Mouse (Mus musculus): Measurements from ENCODE around the gene Slc6a16. TPM values are rescaled to one million over a fixed set of nuclear protein-coding genes. Genes with fewer than 3 reads are reported as not detected.

Slc6a16 gene
- polyA plus RNA-seq, 1 experiment from 2014 or later = not detected

DNA sequence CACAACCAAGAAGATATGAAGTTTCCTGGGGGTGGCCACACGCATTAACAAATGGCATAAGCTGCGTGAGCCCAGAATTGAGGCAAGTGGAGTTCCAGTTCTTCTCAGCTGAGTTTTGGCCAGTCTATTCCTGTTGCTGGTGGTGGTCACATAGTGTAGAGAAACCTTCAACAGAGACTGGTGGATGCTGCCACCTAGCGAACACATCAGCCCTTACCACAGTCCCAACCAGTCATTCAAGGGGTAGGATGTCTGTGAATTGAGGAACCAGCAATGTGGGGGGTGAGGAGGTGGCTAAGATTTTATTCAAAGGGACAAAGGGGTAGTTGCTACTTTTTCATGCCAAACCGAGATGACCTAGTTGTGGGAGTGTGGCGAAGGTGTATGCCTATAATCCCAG lies 58.9 kb downstream of the Slc6a16 start:
- peak; percentile 91 for ATAC-seq

DNA sequence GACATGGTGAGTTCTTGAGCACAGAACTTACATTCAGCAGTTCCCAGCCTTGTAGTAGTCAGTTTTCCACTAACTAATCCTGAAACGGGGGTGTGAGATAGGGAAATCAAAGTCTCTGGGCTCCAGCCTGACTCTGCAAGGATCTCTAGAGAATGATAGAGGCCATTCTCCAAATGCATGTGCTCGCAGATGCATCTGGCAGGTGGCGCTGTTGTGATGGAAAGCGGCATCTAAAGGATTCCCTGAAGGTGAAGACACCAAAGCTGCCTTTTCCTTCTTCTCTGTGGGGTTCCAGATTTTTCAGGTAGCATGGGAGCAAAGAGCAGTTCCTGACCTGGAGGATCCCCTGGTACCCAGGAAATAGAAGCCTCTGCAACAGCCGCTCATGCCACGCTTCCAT lies 59.4 kb downstream of the Slc6a16 start:
- no peak overlapping the region for H3K9ac ChIP-seq (replicated peaks; ENCODE audit: low read depth)
- H3K36me3 ChIP-seq (ENCODE audit: insufficient read depth, low read length) = no peaks in the 10 kb centered on the region
- no peak overlapping the region for H3K4me2 ChIP-seq (replicated peaks; ENCODE audit: low read depth, low read length)
- peak; percentile 52 for ATAC-seq
- peak; percentile 58 for DNase-seq (ENCODE audit: low spot score)
- H3K27ac ChIP-seq (ENCODE audit: low read length) = no peak overlapping the region
- H3K4me3 ChIP-seq (ENCODE audit: low read depth, low read length) = no peak overlapping the region
- no peaks in the 10 kb centered on the region for H3K9me3 ChIP-seq (ENCODE audit: low read length)
- TF ChIP-seq EP300 (IDR thresholded peaks at IDR 0.05) (no peak), CTCF (IDR thresholded peaks at IDR 0.05) (peak; percentile 81)
- no peaks in the 10 kb centered on the region for H3K4me1 ChIP-seq (ENCODE audit: insufficient read depth, low read depth, low read length)
- 8% methylated on average over 6 of the region's 6 CpGs for WGBS
- H3K27me3 ChIP-seq (replicated peaks; ENCODE audit: insufficient read depth, low read length) = no peaks in the 10 kb centered on the region

More for the DNA sequence above, 58.9 kb downstream of the Slc6a16 start:
- Histone ChIP-seq H3K9ac (replicated peaks; ENCODE audit: low read depth) (no peak overlapping the region), H3K36me3 (ENCODE audit: insufficient read depth, low read length) (no peaks in the 10 kb centered on the region), H3K4me2 (replicated peaks; ENCODE audit: low read depth, low read length) (no peak overlapping the region), H3K4me3 (ENCODE audit: low read depth, low read length) (no peak overlapping the region), H3K9me3 (ENCODE audit: low read length) (no peaks in the 10 kb centered on the region), H3K27me3 (replicated peaks; ENCODE audit: insufficient read depth, low read length) (no peaks in the 10 kb centered on the region), H3K27ac (ENCODE audit: low read length) (no peak overlapping the region), H3K4me1 (ENCODE audit: insufficient read depth, low read depth, low read length) (no peaks in the 10 kb centered on the region)
- TF ChIP-seq EP300 (IDR thresholded peaks at IDR 0.05) (no peak), CTCF (IDR thresholded peaks at IDR 0.05) (peak; percentile 87)
- 8% methylated on average over 5 of the region's 5 CpGs for WGBS
- DNase-seq (ENCODE audit: low spot score) = peak; percentile 81

DNA sequence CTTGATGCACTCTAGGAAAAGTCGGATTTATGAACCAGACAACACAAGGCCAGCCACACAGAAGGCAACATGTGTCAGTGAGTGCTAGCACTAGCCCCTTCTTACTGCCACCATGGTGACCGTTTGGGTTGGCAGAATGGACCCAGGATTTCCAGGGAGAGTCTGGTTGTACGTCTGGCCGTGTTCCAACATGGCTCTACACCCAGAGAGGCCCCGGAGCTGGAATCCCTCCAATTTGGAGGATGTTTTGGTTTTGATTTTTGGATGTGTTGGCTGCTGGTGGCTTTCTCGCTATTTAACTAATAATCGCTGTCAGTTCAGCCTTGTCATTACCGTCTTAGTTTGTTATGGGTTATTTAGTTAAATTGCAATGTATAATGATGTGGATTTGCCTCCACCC lies 61.7 kb downstream of the Slc6a16 start:
- Histone ChIP-seq H3K4me3 (ENCODE audit: low read depth, low read length) (no peak overlapping the region), H3K27me3 (replicated peaks; ENCODE audit: insufficient read depth, low read length) (no peaks in the 10 kb centered on the region), H3K36me3 (ENCODE audit: insufficient read depth, low read length) (no peaks in the 10 kb centered on the region), H3K9ac (replicated peaks; ENCODE audit: low read depth) (no peak overlapping the region), H3K4me2 (replicated peaks; ENCODE audit: low read depth, low read length) (no peak overlapping the region), H3K4me1 (ENCODE audit: insufficient read depth, low read depth, low read length) (no peaks in the 10 kb centered on the region), H3K9me3 (ENCODE audit: low read length) (no peaks in the 10 kb centered on the region), H3K27ac (ENCODE audit: low read length) (no peak overlapping the region)
- no peak for ATAC-seq
- no peak for TF ChIP-seq EP300 (IDR thresholded peaks at IDR 0.05)
- DNase-seq (ENCODE audit: low spot score) = no peak
- 52% methylated on average over 8 of the region's 8 CpGs for WGBS

DNA sequence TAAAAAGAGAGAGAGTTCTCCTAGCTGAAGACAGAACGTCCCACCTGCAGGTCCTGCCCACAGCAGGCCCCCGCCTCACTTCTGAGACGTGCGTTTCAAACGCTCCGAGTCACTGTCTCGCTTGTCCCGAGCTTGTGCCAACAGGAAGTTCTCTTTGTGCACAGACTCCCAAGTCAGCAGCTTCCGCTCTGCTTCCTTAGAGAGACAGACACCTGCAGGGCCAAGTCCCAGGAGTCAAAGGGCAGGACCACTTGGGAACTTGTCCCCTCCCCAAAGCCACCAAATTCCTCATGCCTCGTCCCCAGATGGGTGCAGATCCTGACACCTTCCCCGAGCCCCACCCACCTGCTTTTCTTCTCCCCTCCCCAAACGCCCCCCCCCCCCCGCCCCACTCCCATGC lies 64.0 kb downstream of the Slc6a16 start:
- peak; percentile 8; the same call in 1 of the 2 replicates for ATAC-seq
- Histone ChIP-seq H3K27me3 (replicated peaks; ENCODE audit: insufficient read depth, low read length) (no peaks in the 10 kb centered on the region), H3K4me2 (replicated peaks; ENCODE audit: low read depth, low read length) (0 out of 2 replicates have a peak overlapping the region, but pooled peaks have one; percentile 32), H3K9ac (replicated peaks; ENCODE audit: low read depth) (no peak overlapping the region), H3K36me3 (ENCODE audit: insufficient read depth, low read length) (no peaks in the 10 kb centered on the region), H3K4me1 (ENCODE audit: insufficient read depth, low read depth, low read length) (no peaks in the 10 kb centered on the region), H3K27ac (ENCODE audit: low read length) (no peak overlapping the region), H3K9me3 (ENCODE audit: low read length) (no peaks in the 10 kb centered on the region), H3K4me3 (ENCODE audit: low read depth, low read length) (no peak overlapping the region)
- DNase-seq (ENCODE audit: low spot score) = peak; percentile 29
- TF ChIP-seq CTCF (IDR thresholded peaks at IDR 0.05) = no peak
- no peak for TF ChIP-seq EP300 (IDR thresholded peaks at IDR 0.05)
- WGBS = 22% methylated on average over 11 of the region's 13 CpGs

DNA sequence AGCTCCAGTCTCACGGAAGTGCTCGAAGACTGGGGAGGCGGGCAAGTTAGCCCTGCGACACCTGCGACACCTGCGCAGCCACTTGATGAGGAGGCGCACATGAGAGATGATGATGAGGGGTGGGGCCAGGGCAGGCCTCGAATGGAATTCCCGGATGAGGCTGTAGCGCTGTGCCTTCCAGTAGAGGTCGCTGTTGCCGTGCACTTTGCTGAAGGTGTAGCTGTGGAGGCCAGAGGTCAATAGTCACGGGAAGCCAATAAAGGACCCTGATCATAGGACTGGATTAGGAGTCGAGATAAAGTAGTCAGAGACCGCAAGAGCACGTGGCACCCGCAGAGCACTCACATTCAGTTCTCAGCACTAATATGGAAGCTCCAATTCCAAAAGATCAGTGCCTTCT lies 64.4 kb downstream of the Slc6a16 start:
- H3K27ac ChIP-seq (ENCODE audit: low read length) = no peak overlapping the region
- no peaks in the 10 kb centered on the region for H3K9me3 ChIP-seq (ENCODE audit: low read length)
- no peaks in the 10 kb centered on the region for H3K4me1 ChIP-seq (ENCODE audit: insufficient read depth, low read depth, low read length)
- no peaks in the 10 kb centered on the region for H3K27me3 ChIP-seq (replicated peaks; ENCODE audit: insufficient read depth, low read length)
- 18% methylated on average over 17 of the region's 17 CpGs for WGBS
- H3K4me3 ChIP-seq (ENCODE audit: low read depth, low read length) = no peak overlapping the region
- no peaks in the 10 kb centered on the region for H3K36me3 ChIP-seq (ENCODE audit: insufficient read depth, low read length)
- H3K9ac ChIP-seq (replicated peaks; ENCODE audit: low read depth) = no peak overlapping the region
- TF ChIP-seq EP300 (IDR thresholded peaks at IDR 0.05) (no peak), CTCF (IDR thresholded peaks at IDR 0.05) (peak; percentile 92)
- ATAC-seq (peak; percentile 78), DNase-seq (ENCODE audit: low spot score) (peak; percentile 85)
- 0 out of 2 replicates have a peak overlapping the region, but pooled peaks have one; percentile 32 for H3K4me2 ChIP-seq (replicated peaks; ENCODE audit: low read depth, low read length)

DNA sequence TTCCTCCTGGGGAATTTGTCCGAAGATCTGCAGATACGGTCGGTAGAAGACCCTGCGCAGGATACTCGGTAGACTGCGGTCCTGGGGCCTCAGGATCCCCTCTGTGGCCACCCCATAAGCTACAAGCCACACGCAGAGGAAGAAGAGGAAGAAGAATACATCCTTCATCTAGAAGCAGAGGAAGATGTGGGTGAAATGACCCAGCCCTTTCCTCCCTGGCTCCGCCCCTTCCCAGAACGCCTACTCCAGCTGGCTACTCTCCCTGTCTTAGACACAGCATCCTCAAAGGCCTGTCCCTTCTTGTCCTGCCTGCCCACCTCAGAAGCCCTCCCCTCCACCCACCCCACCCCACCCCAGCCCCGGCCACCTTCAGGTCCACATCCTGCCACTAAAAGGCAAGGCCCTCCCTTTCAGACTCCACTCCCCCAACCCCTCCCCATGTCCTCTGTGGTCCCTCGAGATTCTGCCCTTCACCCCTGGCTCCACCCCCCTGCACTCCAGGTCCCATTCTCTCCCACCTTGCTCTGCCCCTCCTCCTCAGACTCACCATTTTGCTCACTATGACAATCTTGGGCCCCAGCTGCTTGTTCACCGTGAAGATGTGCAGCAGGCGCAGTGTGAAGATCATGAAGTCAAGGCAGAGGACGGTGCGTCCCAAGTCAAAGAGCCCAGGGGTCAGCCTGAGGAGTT lies 67.8 kb downstream of the Slc6a16 start:
- ATAC-seq = no peak

More for the DNA sequence above, 67.8 kb downstream of the Slc6a16 start:
- TF ChIP-seq CTCF (IDR thresholded peaks at IDR 0.05) (no peak), EP300 (IDR thresholded peaks at IDR 0.05) (no peak)
- Histone ChIP-seq H3K9me3 (ENCODE audit: low read length) (no peaks in the 10 kb centered on the region), H3K4me3 (ENCODE audit: low read depth, low read length) (no peak overlapping the region), H3K27ac (ENCODE audit: low read length) (no peak overlapping the region), H3K9ac (replicated peaks; ENCODE audit: low read depth) (no peak overlapping the region), H3K36me3 (ENCODE audit: insufficient read depth, low read length) (no peaks in the 10 kb centered on the region), H3K4me2 (replicated peaks; ENCODE audit: low read depth, low read length) (no peak overlapping the region), H3K4me1 (ENCODE audit: insufficient read depth, low read depth, low read length) (no peaks in the 10 kb centered on the region; the same call in 1 of the 2 replicates), H3K27me3 (replicated peaks; ENCODE audit: insufficient read depth, low read length) (no peaks in the 10 kb centered on the region)
- DNase-seq (ENCODE audit: low spot score) = no peak
- 59% methylated on average over 15 of the region's 15 CpGs for WGBS

Data from lung, postnatal 0 days (tissue).